Mouse (Mus musculus): Measurements from ENCODE around the gene Ooep. TPM values are rescaled to one million over a fixed set of nuclear protein-coding genes. Genes with fewer than 3 reads are reported as not detected.
"Not testable (repeated sequence)": the region's sequence is repeated elsewhere in the genome, so short reads cannot be mapped to it uniquely, and the experiment has no call there.

Gene Ooep
- polyA plus RNA-seq, 1 experiment = 3.9 TPM

- no peak for DNase-seq (ENCODE audit: low read depth)
- TF ChIP-seq CTCF (IDR thresholded peaks at IDR 0.05; ENCODE audit: borderline replicate concordance, extremely low read depth, insufficient read depth, insufficient read length) (no peak), POLR2A (IDR thresholded peaks at IDR 0.05; ENCODE audit: borderline replicate concordance, extremely low read depth, insufficient read depth, insufficient read length, poor library complexity, severe bottlenecking) (no peak)
Measured at GRCm38 (mm10) chr9:78386947-78387346, 8.4 kb upstream of the Ooep start.

GRCm38 (mm10) chr9:78385893-78386292 is 7.4 kb upstream of the Ooep start:
- peak; percentile 40 for DNase-seq (ENCODE audit: low read depth)
- TF ChIP-seq CTCF (IDR thresholded peaks at IDR 0.05; ENCODE audit: borderline replicate concordance, extremely low read depth, insufficient read depth, insufficient read length) (peak; percentile 46; the same call in 1 of the 2 replicates), POLR2A (IDR thresholded peaks at IDR 0.05; ENCODE audit: borderline replicate concordance, extremely low read depth, insufficient read depth, insufficient read length, poor library complexity, severe bottlenecking) (no peak)

- no peak for TF ChIP-seq CTCF (IDR thresholded peaks at IDR 0.05; ENCODE audit: borderline replicate concordance, extremely low read depth, insufficient read depth, insufficient read length)
- no peak for TF ChIP-seq POLR2A (IDR thresholded peaks at IDR 0.05; ENCODE audit: borderline replicate concordance, extremely low read depth, insufficient read depth, insufficient read length, poor library complexity, severe bottlenecking)
- peak; percentile 32 for DNase-seq (ENCODE audit: low read depth)
Measured at GRCm38 (mm10) chr9:78377546-78377945, 979 bp downstream of the Ooep start.

- no peak for DNase-seq (ENCODE audit: low read depth)
- TF ChIP-seq POLR2A (IDR thresholded peaks at IDR 0.05; ENCODE audit: borderline replicate concordance, extremely low read depth, insufficient read depth, insufficient read length, poor library complexity, severe bottlenecking) = no peak
- no peak for TF ChIP-seq CTCF (IDR thresholded peaks at IDR 0.05; ENCODE audit: borderline replicate concordance, extremely low read depth, insufficient read depth, insufficient read length)
Measured at GRCm38 (mm10) chr9:78375486-78375885, 3.0 kb downstream of the Ooep start.

GRCm38 (mm10) chr9:78374885-78375389 is 3.6 kb downstream of the Ooep start:
- TF ChIP-seq POLR2A (IDR thresholded peaks at IDR 0.05; ENCODE audit: borderline replicate concordance, extremely low read depth, insufficient read depth, insufficient read length, poor library complexity, severe bottlenecking) (no peak), CTCF (IDR thresholded peaks at IDR 0.05; ENCODE audit: borderline replicate concordance, extremely low read depth, insufficient read depth, insufficient read length) (no peak)
- no peak for DNase-seq (ENCODE audit: low read depth)

- TF ChIP-seq POLR2A (IDR thresholded peaks at IDR 0.05; ENCODE audit: borderline replicate concordance, extremely low read depth, insufficient read depth, insufficient read length, poor library complexity, severe bottlenecking) = no peak
- no peak for TF ChIP-seq CTCF (IDR thresholded peaks at IDR 0.05; ENCODE audit: borderline replicate concordance, extremely low read depth, insufficient read depth, insufficient read length)
- no peak for DNase-seq (ENCODE audit: low read depth)
Measured at GRCm38 (mm10) chr9:78374397-78374796, 4.1 kb downstream of the Ooep start.

- no peak for DNase-seq (ENCODE audit: low read depth)
- TF ChIP-seq CTCF (IDR thresholded peaks at IDR 0.05; ENCODE audit: borderline replicate concordance, extremely low read depth, insufficient read depth, insufficient read length) = no peak
- TF ChIP-seq POLR2A (IDR thresholded peaks at IDR 0.05; ENCODE audit: borderline replicate concordance, extremely low read depth, insufficient read depth, insufficient read length, poor library complexity, severe bottlenecking) = no peak
Measured at GRCm38 (mm10) chr9:78372827-78373504, 5.6 kb downstream of the Ooep start.

GRCm38 (mm10) chr9:78371441-78371840 is 7.1 kb downstream of the Ooep start:
- TF ChIP-seq POLR2A (IDR thresholded peaks at IDR 0.05; ENCODE audit: borderline replicate concordance, extremely low read depth, insufficient read depth, insufficient read length, poor library complexity, severe bottlenecking) (no peak), CTCF (IDR thresholded peaks at IDR 0.05; ENCODE audit: borderline replicate concordance, extremely low read depth, insufficient read depth, insufficient read length) (no peak)
- no peak for DNase-seq (ENCODE audit: low read depth)

GRCm38 (mm10) chr9:78369786-78370185 is 8.7 kb downstream of the Ooep start:
- no peak for TF ChIP-seq CTCF (IDR thresholded peaks at IDR 0.05; ENCODE audit: borderline replicate concordance, extremely low read depth, insufficient read depth, insufficient read length)
- TF ChIP-seq POLR2A (IDR thresholded peaks at IDR 0.05; ENCODE audit: borderline replicate concordance, extremely low read depth, insufficient read depth, insufficient read length, poor library complexity, severe bottlenecking) = no peak
- no peak for DNase-seq (ENCODE audit: low read depth)

- DNase-seq (ENCODE audit: low read depth) = no peak
- TF ChIP-seq CTCF (IDR thresholded peaks at IDR 0.05; ENCODE audit: borderline replicate concordance, extremely low read depth, insufficient read depth, insufficient read length) (no peak), POLR2A (IDR thresholded peaks at IDR 0.05; ENCODE audit: borderline replicate concordance, extremely low read depth, insufficient read depth, insufficient read length, poor library complexity, severe bottlenecking) (no peak)
Measured at GRCm38 (mm10) chr9:78369349-78369748, 9.2 kb downstream of the Ooep start.

GRCm38 (mm10) chr9:78368671-78369293 is 9.7 kb downstream of the Ooep start:
- no peak for DNase-seq (ENCODE audit: low read depth)
- TF ChIP-seq CTCF (IDR thresholded peaks at IDR 0.05; ENCODE audit: borderline replicate concordance, extremely low read depth, insufficient read depth, insufficient read length) (no peak), POLR2A (IDR thresholded peaks at IDR 0.05; ENCODE audit: borderline replicate concordance, extremely low read depth, insufficient read depth, insufficient read length, poor library complexity, severe bottlenecking) (no peak)

GRCm38 (mm10) chr9:78367959-78368358 is 10.6 kb downstream of the Ooep start, which contains the start of gene Dppa5a:
Gene Dppa5a, minus strand, starts transcription at chr9:78368177.
- not testable (repeated sequence) for DNase-seq (ENCODE audit: low read depth)
